Mouse (Mus musculus) neural tube, embryonic 11.5 days (tissue): ENCODE data around the gene Coro2a. TPM values are rescaled to one million over a fixed set of nuclear protein-coding genes. Genes with fewer than 3 reads are reported as not detected.

Experiments
- ATAC-seq: fragments of 200-750 bp; cut with Nextera tagmentation; 2 replicates; pipeline ENCODE4 v1.8.0; 2017; ENCODE audit warnings: moderate number of reproducible peaks, mild to moderate bottlenecking, moderate TSS enrichment, moderate library complexity; ENCODE audit not compliant: insufficient read depth, low FRiP score, low TSS enrichment
- DNase-seq: peaks from one replicate; pipeline ENCODE4 v3.0.0-alpha.2; 2015; ENCODE audit warnings: low spot score
- H3K27ac ChIP-seq: fragments of 300-500 bp; sonication (generic); 2 replicates; pipeline ENCODE4 v1.5.1; 2014; ENCODE audit warnings: low read depth, mild to moderate bottlenecking, low read length
- H3K27me3 ChIP-seq: fragments of 300-500 bp; sonication (generic); 2 replicates; pipeline ENCODE4 v1.6.1; 2014; ENCODE audit warnings: mild to moderate bottlenecking, low read length, mixed read lengths; ENCODE audit not compliant: control insufficient read depth, insufficient read depth
- H3K36me3 ChIP-seq: fragments of 300-500 bp; sonication (generic); 2 replicates; pipeline ENCODE4 v1.6.1; 2014; ENCODE audit warnings: mild to moderate bottlenecking, low read length, moderate library complexity, mixed read lengths; ENCODE audit not compliant: control insufficient read depth, insufficient read depth
- H3K4me1 ChIP-seq: fragments of 300-500 bp; sonication (generic); 2 replicates; pipeline ENCODE4 v1.6.1; 2014; ENCODE audit warnings: low read length, mixed read lengths; ENCODE audit not compliant: control insufficient read depth, insufficient read depth
- H3K4me2 ChIP-seq: fragments of 300-500 bp; sonication (generic); 2 replicates; pipeline ENCODE4 v1.6.1; 2014; ENCODE audit warnings: low read depth, mild to moderate bottlenecking, moderate library complexity
- H3K4me3 ChIP-seq: fragments of 300-500 bp; sonication (generic); 2 replicates; pipeline ENCODE4 v1.5.1; 2014; ENCODE audit warnings: low read depth, low read length
- H3K9ac ChIP-seq: fragments of 300-500 bp; sonication (generic); 2 replicates; pipeline ENCODE4 v1.6.1; 2014; ENCODE audit warnings: mild to moderate bottlenecking, low read length
- H3K9me3 ChIP-seq: fragments of 300-500 bp; sonication (generic); 2 replicates; pipeline ENCODE4 v1.6.1; 2016; ENCODE audit warnings: low read length; ENCODE audit not compliant: control insufficient read depth
- WGBS: fragments of 180-500 bp; shearing (Covaris S2); extraction: QIAGEN DNeasy Blood & Tissue Kit; methylation state at CpG from one replicate; pipeline ENCODE4 v1.1.7; 2014; 5-methylcytosine and 5-hydroxymethylcytosine counted together
- polyA plus RNA-seq: library from polyadenylated mRNA; unstranded; fragments of >200 nt; fragmentation: Nextera tagmentation; extraction: Ambion mirVana; gene quantifications from 2 replicates; pipeline ENCODE4 v1.2.1, GENCODE M21; 2014

The Coro2a gene
- polyA plus RNA-seq, 1 experiment from 2014 or later = 8.8 TPM

DNA sequence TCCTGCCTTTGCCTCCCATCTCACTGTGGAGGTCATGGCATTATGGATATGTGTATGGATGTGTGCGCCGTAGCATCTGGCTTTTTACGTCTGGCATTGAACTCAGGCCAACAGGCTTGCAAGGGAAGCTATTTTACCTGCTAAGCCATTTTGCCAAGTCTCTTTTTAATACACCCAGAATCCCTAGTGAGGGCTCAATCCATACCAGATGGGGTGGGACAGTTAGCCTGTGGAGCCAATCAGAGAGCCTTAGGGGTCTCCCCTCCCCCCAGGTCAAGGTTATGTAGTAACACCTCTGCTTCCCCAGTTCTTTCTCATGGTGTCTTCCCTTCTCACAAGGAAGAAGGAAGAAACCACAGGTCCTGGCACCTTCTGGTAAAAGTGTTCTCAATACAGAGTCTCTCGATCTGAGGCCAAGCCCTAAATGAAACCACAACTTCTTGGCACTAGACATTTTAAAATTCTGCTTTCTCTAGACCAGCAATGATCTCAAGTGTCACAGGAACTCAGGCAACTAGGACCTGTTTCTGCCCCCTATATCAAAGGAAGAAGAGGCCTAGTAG lies 36.5 kb downstream of the Coro2a start:
- Histone ChIP-seq H3K36me3 (no peaks in the 10 kb centered on the region), H3K27ac (no peak overlapping the region), H3K4me3 (no peak overlapping the region), H3K4me2 (no peak overlapping the region), H3K9ac (no peak overlapping the region), H3K27me3 (no peaks in the 10 kb centered on the region), H3K9me3 (no peaks in the 10 kb centered on the region), H3K4me1 (no peaks in the 10 kb centered on the region)
- DNase-seq (no peak), ATAC-seq (no peak)
- 96% methylated on average over 4 of the region's 4 CpGs for WGBS

DNA sequence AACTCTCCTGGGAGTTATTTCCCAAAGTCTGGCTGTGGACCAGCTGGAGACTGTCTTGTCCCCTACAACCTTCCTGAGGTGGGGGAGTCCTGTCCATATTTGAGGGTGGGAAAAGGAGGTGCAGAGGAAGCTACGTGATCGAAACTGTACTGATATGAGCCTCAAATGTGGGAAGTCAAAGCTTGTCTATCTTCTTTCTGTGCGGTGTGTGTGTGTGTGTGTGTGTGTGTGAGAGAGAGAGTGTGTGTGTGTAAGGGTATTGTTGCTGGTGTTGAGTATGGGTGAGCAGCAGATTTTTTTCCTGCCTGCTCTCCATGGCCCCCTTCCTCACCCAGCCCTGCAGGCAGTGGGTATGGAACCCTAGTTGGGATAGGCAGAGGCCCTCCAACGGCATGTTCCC lies 37.8 kb downstream of the Coro2a start:
- no peak for ATAC-seq
- Histone ChIP-seq H3K9ac (no peak overlapping the region), H3K36me3 (no peaks in the 10 kb centered on the region), H3K4me2 (no peak overlapping the region), H3K4me3 (no peak overlapping the region), H3K4me1 (no peaks in the 10 kb centered on the region), H3K27ac (no peak overlapping the region), H3K27me3 (no peaks in the 10 kb centered on the region), H3K9me3 (no peaks in the 10 kb centered on the region)
- 90% methylated on average over 4 of the region's 4 CpGs for WGBS
- no peak for DNase-seq

DNA sequence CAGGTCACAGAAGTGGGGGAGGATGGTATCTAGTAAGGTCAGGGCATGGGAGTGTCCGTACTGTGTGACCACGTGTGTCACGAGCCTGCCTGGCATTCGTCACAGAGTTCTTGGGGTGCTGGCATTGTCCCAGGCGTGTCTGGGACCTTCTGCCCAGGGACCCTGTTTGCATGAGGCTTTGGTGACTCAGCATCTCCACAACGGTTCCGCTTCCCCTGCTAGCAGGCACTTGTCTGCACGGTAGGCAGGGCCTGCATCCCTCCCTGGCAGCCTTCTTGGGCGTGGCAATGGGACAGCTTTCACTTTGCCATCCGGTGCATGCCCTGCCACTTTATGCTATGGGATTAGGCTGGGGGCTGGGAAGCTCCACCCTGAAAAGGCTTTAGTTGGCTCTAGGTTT lies 38.2 kb downstream of the Coro2a start:
- no peaks in the 10 kb centered on the region for H3K9me3 ChIP-seq
- no peak overlapping the region for H3K4me3 ChIP-seq
- no peak overlapping the region for H3K9ac ChIP-seq
- 67% methylated on average over 10 of the region's 10 CpGs for WGBS
- H3K4me2 ChIP-seq = no peak overlapping the region
- no peak for ATAC-seq
- no peaks in the 10 kb centered on the region for H3K36me3 ChIP-seq
- no peak for DNase-seq
- H3K27me3 ChIP-seq = no peaks in the 10 kb centered on the region
- no peak overlapping the region for H3K27ac ChIP-seq
- no peaks in the 10 kb centered on the region for H3K4me1 ChIP-seq

DNA sequence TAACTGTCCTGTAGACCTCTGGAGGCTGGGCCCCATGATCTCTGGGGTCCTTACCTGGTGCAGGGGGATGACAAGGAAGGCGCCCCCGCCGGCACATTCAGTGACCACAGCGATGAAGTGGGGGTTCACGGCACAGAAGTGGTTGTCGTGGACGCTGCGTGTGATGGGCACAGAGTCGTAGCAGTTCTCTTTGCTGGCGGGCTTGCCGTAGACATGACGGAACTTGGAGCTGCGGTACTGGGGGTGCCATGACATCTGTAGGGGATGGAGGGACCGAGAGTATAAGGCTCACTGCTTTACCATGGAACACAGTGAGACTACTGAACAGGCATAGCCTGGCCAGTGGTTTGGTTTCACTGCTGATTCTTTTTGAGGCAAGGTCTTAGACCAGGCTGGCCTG lies 39.2 kb downstream of the Coro2a start:
- 92% methylated on average over 14 of the region's 14 CpGs for WGBS
- no peaks in the 10 kb centered on the region for H3K36me3 ChIP-seq
- DNase-seq (no peak), ATAC-seq (no peak)
- H3K9me3 ChIP-seq = no peaks in the 10 kb centered on the region
- H3K27ac ChIP-seq = no peak overlapping the region
- no peak overlapping the region for H3K4me2 ChIP-seq
- H3K27me3 ChIP-seq = no peaks in the 10 kb centered on the region
- H3K4me3 ChIP-seq = no peak overlapping the region
- H3K4me1 ChIP-seq = no peaks in the 10 kb centered on the region
- H3K9ac ChIP-seq = no peak overlapping the region

DNA sequence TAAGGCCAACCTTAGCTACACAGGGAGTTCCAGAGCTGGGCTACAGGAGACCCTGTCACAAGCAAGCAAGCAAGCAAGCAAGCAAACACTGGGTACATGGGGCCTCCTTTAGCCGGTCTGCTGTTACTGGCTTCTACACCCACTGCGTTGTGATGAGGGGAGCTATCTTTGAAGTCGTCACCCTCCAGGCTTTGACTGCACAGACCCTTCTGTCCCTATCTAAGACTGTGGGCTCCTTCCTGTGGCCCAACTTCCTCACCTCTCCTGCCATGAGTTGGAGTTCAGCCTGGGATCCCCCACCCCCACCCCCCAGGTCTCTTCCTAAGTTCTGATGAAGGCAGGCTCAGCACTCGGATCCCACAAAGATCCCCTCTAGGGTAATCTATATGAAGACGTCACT lies 40.0 kb downstream of the Coro2a start:
- H3K36me3 ChIP-seq = no peaks in the 10 kb centered on the region
- WGBS = 75% methylated on average over 5 of the region's 5 CpGs
- ATAC-seq (no peak), DNase-seq (no peak)
- no peaks in the 10 kb centered on the region for H3K27me3 ChIP-seq
- H3K4me3 ChIP-seq = no peak overlapping the region
- H3K9me3 ChIP-seq = no peaks in the 10 kb centered on the region
- no peak overlapping the region for H3K27ac ChIP-seq
- H3K9ac ChIP-seq = no peak overlapping the region
- H3K4me2 ChIP-seq = no peak overlapping the region
- no peaks in the 10 kb centered on the region for H3K4me1 ChIP-seq

DNA sequence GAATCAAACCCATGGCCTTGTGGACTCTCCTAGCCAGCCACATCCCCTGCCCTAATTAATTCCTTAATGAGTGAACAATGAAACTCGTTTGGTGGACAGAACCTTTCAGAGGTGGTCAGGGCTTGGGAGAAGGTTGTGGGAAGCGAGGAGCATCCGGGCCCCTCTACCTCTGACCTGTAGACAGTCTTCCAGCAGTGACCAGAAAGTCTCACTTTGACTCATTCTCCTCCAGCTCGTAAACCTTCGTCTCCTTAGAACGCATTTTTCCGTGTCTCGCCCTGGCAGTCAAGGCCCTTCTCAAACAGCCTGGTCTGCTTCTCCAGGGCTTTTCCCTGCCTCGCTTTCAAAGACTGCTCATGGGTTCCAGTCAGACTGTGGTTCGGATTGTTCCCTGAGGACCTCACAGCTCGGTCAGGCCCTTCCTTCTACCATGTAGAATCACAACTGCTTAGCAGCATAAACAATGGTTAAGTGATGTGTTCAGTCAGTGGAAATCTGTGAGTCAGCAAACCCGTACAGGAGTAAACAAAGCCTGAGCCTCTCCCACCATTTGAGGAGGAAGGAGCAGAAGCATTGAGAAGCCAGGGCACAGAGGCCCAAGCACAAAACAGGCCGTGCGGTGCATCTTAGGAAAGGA lies 41.8 kb downstream of the Coro2a start:
- ATAC-seq (no peak), DNase-seq (no peak)
- H3K27ac ChIP-seq = no peak overlapping the region
- no peaks in the 10 kb centered on the region for H3K4me1 ChIP-seq
- H3K9me3 ChIP-seq = no peaks in the 10 kb centered on the region
- no peak overlapping the region for H3K4me3 ChIP-seq
- no peak overlapping the region for H3K9ac ChIP-seq
- no peaks in the 10 kb centered on the region for H3K36me3 ChIP-seq
- WGBS = 83% methylated on average over 14 of the region's 14 CpGs
- H3K27me3 ChIP-seq = no peaks in the 10 kb centered on the region
- H3K4me2 ChIP-seq = no peak overlapping the region

DNA sequence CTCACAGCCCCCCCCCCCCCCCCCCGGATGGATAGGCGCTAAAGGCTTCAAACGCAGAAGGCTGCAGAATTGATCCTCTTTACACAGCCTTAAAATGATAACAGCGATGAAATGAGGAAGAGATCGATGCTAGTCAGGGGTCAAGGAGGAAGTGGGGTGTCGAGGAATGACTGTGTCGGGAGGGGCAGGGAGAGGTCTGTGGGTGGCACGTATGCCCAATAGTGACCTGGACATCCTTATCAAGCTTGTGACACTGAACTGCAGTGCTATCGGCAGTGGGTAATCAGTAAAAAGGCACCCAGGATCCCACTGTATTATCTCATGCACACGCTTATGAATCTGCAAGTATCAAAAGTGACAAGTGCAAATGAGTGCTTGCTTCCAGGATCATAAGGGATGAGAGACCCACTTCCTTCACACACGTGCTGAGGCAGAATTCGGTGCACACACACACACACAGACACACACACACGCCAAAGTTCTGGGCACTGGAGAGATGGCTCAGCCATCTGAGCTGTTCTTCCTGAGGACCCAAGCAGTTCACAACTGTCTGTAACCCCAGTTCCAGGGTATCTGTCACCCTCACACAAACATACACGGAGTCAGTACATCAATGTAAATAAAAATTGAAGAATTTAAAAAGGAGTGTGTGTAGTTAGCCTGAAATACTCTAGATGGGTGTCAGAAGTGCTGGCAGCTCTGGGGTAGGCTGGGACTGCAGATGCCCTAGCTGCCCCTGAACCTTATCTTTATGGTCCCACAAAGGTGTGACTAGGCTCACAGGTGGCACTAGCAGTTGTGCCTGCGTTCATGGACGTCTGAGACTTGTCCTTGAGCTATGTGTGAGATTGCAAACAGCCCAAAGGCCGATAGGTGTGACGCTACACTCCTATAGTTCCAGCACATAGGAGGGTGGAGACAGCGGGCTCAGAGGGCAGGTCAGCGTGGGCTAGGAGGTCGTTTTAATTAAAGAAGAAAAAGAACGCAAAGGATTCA lies 43.0 kb downstream of the Coro2a start:
- Histone ChIP-seq H3K36me3 (no peaks in the 10 kb centered on the region), H3K4me1 (no peaks in the 10 kb centered on the region), H3K4me3 (no peak overlapping the region), H3K4me2 (no peak overlapping the region), H3K9me3 (no peaks in the 10 kb centered on the region), H3K27ac (no peak overlapping the region), H3K27me3 (no peaks in the 10 kb centered on the region), H3K9ac (no peak overlapping the region)
- no peak for ATAC-seq
- DNase-seq = no peak
- 83% methylated on average over 22 of the region's 22 CpGs for WGBS

DNA sequence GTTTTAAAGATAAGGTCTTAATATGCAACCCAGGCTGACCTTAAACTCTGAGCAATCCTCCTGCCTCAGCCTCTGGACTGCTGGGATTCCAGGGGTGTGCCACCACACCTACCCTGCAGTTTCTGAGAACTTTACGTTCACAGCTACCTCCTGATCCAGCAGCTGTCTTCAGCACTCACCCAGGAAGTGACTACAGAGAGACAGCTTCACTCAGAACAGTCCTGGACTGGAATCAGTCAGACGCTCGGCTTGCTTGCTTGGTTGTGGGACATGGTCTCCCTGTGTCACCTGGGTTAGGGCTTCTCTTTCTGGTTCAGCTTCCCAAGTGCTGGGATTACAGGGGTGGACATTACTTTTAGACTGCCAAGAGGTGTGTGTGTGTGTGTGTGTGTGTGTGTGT lies 45.1 kb downstream of the Coro2a start:
- Histone ChIP-seq H3K9ac (no peak overlapping the region), H3K4me3 (no peak overlapping the region), H3K4me1 (no peaks in the 10 kb centered on the region), H3K4me2 (no peak overlapping the region), H3K27me3 (no peaks in the 10 kb centered on the region), H3K27ac (no peak overlapping the region), H3K36me3 (no peaks in the 10 kb centered on the region), H3K9me3 (no peaks in the 10 kb centered on the region)
- WGBS = 93% methylated on average over 3 of the region's 3 CpGs
- DNase-seq (no peak), ATAC-seq (no peak)
